Mouse (Mus musculus) CD4-positive, CD25-positive, alpha-beta regulatory T cell, adult 4 months (primary cell): Measurements from ENCODE around the gene Slc48a1. TPM values are rescaled to one million over a fixed set of nuclear protein-coding genes. Genes with fewer than 3 reads are reported as not detected.

Source experiments
- ATAC-seq: one replicate; pipeline ENCODE4 v1.8.0; 2017
- polyA plus RNA-seq, 2 experiments: library from polyadenylated mRNA; unstranded; fragments of 100-300 nt; shearing (Covaris generic); gene quantifications; one replicate each; pipeline ENCODE4 v1.2.1; 2017

Slc48a1 gene
- polyA plus RNA-seq, 2 experiments from 2014 or later: 33.9 to 37.1 TPM

DNA sequence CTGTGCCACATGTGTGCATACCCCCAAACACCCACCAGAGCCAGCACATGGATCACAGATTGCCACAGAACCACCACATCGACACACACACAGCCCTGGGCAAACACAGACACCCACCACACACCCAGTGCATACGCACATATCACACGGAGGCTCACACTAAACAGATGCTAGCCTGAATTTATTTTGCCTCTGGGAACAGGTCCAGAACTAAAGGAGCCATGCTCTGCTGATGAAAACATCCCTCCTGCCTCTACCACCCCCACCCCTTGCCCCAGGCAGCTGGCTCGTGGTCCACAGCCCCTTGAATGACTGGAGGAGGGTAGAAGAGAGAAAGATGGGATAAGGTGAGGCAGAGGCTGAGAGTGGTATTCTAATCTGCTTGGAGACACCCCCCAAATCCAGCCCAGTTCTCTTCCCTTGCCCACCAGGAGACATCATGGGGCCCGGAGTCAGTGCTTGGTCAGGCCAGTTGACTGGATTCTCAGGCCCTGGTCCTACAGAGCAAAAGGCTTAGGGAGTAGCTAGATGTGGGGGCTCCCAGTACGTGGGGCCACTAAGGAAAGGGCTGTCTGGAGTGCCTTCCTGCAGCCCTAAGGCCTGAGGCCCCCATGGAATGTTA is 50.0 kb downstream of the Slc48a1 start:
- no peak for ATAC-seq

DNA sequence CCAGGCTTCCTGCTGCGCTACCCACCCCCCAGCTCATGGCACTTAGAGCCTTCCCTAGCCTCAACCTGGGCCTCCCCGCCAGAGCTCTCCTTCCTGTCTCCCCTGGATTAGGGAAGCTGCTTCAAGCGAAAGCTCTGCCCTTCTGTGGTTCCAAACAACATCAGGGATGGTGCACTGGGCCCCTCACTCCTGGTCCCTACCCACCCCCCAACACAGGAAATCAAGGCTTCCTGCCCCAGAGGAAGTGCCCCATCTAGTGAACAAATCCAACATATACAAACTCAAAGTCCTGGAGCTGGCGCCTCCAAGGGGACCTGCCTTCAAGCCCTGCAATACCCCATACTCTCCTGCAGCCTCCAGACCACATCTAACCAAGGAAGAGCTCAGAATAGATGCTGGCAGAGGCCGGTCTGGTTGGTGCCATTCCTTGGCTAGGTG is 50.6 kb downstream of the Slc48a1 start:
- ATAC-seq: no peak

DNA sequence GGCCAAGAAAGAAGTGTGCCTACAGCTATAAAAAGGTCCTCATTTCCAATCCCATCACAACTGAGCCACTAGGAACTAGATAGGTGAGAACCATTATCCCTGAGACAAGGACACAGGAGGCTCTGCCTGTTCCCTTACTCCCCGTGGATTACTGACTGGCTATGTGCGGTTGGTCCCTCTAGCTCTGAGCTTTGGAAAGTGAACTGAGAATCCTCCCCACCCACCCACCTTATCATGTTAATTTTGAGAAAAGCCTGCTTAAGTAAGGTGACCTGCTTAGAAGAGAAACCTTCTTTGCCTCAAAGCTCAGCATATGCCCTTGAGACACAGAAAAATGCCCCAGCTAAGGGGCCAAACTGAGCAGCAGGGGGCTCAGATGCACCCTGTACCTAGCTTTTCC is 51.1 kb downstream of the Slc48a1 start:
- no peak for ATAC-seq

DNA sequence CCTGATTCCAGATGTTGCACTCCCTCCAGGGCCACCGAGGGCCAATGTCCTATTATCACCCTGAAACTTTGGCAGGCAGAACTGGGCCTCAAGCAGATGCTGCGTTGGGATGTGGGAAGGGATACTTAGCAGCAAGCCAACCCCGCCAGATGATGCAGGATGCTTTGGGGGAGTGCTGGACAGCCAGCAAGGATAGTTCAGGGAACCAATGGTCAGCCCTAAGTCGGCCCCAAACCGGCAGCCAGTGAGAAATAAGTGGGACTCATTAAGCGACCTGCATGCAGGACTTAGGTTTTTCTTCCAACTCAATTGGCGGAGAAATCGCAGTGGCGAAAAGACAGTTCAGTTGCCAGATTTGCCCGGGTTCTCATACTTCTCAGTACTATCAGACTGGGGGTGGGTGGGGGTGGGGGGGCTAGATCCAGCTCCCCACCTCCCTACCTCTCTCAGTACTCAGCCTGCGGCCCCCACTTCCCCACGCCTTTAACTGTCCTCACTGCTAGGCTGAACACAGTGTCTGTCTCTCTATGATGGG is 52.0 kb downstream of the Slc48a1 start:
- no peak for ATAC-seq

DNA sequence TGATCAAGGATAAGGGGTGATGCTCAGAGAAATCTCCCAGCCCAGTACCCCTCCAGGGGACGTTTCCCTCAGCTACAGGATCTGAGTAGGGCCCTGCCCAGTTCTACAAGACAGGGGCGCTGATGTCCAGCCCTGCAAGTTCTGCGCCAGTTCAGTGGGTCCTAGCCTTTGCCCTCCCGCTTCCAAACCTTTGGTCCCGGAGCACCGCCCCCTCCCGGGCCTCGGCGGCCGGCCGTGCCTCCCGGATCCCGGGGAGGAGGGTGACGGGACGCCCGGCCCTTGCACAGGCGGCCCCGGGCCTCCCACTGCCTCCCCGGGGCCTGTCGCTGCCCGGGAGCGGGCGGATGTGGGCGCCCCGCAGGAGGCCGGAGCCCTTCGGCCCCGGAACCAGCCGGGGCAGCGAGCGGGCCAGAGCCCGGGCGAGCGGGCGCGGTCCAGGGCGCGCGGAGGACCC is 52.5 kb downstream of the Slc48a1 start:
- ATAC-seq: peak; percentile 11

DNA sequence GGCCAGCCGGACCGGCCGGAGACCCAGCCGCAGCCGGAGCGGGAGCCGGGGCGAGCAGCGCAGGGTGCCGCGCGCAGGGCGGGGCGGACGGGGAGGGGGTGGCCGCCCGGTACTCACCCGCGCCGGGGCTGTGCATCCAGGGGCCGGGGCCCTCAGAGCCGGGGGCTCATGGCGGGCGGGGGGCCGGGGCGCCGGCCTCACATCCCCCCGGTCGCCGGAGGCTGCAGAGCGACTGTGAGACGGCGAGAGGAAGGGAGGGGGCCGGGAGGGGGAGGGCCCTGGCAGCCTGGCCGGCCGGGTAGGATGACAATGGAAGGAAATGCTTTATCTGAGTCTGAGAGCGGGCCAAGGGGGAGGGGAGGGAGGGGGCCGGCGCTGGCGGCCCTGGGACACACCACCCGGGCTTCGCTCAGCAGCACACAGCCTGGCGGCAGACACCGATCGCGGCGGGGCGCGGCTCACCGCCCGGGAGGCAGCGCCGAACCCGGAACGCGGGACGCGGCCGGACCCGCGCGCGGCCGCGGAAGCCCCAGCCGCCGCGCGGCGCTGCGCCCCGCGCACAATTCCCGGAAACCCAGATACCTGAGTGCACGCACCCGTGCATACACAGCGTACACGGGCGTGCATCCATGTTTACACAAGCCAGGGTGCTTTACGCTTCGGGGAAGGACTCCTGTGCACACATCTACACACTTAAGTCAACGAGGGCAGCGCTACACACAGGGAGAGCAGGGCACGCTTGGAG is 53.1 kb downstream of the Slc48a1 start:
- ATAC-seq: peak; percentile 50

DNA sequence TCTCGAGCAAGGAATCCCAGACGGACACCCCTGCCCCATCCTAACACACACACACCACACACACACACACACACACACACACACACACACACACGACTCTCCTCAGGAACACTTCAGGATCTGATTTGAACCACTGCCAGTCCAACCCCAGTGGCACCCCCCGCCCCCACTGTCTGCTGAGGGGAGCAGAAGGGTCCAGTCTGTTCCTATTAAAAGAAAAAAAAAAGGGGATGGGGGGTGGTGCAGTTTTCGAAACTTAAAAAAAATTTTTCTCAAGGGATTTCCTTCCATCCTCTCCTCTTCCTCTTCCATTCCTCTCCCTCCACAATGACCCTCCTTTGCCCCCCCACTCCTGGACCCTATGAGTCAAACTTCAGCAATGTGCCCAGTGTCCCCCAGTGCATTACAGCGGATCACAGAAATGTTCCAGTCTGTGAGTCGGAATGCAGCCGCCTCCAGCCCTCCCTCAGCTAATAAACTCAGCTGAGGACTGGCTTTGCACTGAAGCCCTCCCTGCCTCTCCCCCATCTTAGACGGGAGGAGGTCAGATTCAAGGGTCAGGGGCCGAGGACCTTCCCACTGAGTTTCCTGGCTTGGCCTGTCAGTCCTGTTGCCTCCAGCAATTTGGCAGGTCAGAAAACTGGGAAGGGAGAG is 53.8 kb downstream of the Slc48a1 start:
- no peak for ATAC-seq

DNA sequence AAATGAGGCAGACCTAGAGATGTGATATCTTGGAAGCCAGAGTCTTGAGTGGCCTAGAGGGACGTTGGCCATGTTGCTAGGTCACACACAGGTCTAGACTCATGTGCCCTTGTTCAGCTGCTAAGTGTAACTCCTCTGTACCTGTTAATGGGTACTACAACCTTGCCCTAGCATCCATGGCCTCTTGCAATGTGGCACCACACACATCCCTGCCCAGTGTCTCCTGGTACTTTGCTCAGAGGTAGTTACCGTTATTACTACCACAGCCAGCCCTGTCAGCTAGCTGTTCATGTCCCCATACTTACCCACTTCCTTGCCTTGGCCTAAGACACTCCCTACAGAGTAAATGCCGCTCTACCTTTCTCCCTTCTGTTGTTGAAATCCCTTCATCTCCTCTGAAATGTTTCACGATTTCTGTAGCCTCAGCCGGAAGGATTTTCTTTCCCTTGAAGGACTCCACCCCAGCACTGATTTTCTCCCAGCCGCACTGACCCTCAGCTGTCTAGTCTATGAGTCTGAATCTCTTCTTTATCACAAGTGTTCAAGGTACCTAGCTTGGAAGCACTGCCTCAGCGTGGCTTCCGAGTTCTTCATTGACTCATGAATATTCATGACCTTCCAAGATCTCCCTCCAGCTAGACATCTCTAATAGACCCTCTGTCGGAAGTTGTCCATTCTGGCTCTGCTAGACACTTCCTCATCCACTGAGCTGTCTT is 54.6 kb downstream of the Slc48a1 start:
- no peak for ATAC-seq

DNA sequence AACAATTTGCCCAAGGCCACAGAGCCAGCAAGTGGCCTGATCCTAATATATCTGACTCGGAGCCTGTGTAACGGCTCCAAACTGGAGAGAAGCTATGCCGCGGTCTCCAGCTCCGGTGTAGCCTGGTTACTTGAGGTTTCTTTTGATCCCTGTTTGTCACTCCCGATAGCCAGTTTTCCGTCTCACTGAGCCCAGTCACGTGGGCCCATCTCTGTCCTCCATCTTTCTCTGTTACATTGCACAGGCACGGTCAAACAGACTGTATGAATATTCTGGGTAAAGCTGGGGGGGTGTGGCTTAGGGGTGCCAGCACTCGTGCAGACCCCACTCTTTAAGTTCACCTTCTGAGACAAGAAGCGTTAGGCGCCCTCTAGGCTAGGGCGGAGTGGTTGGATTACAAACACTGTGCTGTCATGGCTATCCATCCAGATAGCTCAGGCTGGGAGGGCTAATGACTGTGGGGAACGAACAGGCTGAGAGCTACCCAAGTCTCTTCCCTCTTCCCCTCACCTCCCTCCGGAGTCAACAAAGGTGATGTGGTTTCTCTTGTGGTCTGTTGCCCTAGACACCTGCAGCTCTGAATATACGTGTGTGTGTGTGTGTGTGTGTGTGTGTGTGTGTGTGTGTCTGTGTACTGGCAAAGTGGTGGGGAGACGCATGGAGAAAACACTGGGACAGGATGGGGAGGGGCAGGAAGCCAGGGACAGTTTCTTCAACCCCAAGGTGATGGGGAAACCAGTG is 58.0 kb downstream of the Slc48a1 start:
- ATAC-seq: peak; percentile 53

DNA sequence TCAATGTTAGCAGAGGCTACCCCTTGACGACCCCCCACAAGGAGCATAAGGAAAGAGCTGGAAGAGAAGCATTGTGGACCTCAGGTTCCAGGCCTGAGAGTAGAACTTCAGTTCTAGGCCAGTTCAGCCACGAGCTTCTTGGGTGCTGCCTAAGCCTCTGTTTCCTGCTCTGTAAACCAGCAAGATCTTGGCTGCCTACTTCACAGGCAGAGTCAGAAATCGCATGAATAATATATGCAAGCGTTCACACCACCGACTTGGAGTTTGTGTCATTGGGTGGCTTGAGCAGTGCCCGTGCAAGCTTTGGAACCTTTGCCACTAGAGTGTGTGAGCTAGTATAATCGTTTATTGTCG is 58.6 kb downstream of the Slc48a1 start:
- ATAC-seq: peak; percentile 69

DNA sequence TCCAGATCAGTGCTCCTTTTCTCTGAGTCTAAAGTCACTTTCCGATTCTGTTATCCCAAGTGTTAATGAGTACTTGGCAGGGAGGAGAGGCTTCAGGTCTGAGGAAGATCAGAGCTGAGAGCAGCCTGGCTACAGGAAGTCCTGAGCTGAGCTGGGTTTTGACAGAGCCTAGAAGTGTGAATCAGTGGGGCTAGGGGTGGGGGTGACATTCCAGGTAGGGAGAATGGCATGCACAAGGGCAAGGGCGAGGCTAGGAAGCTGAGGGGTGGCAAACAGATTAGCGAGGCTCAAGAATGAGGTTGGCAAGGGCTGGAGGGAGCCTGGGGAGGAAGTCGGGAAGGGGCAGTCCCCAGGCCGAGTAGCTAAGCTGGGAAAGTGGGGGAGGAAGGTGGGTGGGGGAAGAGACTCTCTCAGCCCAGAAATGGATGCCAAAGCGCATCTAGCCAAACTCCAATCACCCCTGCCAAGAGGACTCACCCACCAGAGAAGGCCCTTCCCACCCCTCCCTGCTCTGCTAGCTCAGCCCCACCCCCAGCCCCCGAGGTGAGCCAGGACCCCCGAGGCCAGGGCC is 59.3 kb downstream of the Slc48a1 start:
- ATAC-seq: peak; percentile 30

DNA sequence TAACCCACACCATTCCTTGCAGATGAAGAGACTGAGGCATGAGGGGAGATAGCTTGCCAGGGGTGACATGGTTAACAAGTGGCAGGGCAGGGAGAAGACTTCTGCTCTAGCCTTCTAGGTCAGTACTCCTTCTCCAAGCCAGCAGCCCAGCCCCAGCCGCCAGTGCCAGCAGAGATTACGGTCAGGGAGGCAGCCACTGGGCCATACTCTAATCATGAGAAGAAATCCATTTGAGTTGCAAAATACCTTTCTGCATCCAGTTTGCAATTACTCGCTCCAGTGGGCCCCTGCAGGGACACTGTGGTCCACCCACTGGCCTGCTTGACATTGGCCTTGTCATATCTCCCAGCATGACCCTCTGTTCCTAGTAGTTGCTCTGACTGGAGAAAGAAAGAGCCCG is 60.1 kb downstream of the Slc48a1 start:
- ATAC-seq: no peak

DNA sequence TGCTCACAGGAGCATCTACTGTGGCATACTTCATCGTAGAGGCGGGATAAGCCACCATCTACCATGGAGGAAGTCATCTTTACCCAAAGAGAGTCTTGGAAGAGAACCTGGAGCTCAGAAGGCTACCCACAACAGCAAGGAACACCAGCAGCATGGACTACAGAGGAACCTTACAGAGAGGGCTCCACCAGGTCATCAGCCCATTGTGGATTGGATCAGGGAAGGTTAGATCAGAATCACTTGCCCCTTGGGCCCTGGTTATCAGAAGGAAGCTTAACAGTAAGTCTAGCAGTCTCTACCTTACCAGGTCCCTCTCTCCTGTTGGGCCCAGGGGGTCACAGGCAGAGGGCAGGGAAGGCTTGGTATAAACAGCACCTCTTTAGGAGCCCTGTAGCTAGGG is 60.7 kb downstream of the Slc48a1 start:
- ATAC-seq: no peak

DNA sequence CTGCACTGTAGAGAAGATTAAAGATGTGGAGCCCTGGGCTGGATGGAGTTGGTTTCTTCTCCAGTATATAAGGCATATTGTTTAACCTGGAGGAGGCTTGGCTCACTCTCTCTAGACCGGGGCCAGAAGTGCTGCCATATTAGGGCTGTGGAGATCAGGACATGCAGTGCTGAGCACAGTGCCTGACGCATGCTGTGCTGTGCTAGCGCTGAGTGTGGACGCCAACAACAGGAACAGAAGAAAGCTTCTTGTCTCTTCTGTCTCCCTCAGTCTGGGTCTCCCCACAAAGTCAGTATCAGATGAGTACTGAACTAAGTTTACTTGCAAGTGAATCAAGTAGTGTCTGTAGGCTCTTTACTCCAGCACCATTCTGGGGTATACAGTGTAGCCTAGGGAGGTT is 61.2 kb downstream of the Slc48a1 start:
- ATAC-seq: no peak

DNA sequence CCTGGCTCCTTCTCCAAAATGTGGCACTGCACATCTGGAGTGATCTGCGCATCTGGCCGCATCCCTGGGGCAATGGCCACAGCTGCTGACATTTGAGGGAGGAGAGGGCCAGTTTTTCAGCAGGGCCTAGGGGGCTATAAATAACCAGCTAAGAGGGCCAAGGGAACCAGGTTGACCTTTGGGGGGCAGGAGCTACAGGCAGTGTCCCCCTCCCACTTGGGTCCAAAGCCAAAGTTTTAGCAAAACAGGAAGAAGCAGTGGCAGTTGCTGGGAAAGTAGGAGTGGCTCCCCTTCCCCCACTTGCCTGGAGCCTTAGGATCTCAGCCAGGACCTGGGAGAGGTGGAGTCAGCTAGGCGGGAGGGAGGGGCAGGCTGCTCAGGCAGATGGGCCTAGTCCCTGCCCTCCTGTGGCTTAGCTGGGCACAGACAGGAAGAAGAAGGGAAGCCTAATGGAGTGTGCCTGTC is 61.7 kb downstream of the Slc48a1 start:
- no peak for ATAC-seq

DNA sequence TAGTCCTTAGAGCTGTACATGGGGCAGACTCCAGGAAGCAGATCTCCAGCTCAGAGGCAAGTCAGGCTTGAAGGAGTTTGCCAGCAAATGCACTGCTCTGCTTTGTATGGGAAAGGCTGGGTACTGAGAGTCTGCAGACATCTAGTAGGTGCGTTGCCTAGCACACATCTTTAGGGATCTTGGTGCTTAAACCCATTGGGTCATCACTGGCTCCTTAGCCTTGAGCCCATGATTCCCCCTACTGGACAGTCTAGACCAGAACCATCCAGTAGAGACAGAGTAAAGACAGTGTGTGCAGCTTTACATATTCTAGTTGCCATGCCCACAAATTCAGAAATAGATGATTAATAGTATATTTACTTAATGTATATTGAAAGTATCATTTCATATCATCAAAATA is 62.5 kb downstream of the Slc48a1 start:
- no peak for ATAC-seq

DNA sequence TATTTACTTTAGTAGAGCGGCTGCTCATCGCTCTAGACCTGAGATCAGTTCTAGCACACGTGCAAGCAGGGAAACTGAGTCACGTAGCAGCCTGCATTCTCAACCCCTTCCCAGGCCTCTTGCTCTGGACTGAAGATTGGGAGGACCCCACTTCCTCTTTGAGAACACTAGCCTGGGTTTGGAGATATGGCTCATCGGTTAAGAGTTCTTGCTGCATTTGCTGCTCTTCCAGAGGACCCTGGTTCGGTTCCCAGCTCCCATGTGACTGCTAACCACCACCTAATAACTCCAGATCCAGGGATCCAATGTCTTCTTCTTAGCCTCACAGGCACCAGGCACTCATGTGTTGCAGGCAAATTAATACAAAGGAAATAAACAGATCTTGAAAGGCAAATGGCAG is 63.1 kb downstream of the Slc48a1 start:
- no peak for ATAC-seq

DNA sequence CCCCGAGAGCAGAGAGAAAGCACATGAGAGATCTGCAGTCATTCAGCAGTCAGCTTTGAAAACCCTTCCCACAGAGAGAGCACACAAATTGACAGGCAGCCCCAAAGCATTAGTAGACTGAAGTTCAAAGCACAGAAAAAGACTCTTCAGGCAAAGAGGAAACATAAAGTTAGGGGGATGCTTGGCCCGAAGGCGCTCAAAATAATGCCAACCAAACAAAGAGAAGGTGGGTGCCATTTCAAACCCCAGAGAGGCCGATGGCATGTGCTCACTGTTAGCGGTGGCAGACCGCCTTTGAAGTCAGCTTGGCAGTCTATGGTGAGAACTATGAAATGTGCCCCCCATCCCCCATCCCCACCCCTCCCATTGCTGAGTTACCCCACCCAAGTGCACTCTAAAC is 63.7 kb downstream of the Slc48a1 start:
- ATAC-seq: peak; percentile 7
